Mouse (Mus musculus) retina, embryonic 14.5 days (tissue): ENCODE data around the gene Col11a2.
"Not testable (repeated sequence)": the region's sequence is repeated elsewhere in the genome, so short reads cannot be mapped to it uniquely, and the experiment has no call there.

Source experiments
- DNase-seq: peaks from one replicate; pipeline ENCODE4 v3.0.0-alpha.2; 2015; ENCODE audit warnings: low spot score

The Col11a2 gene

GRCm38 (mm10) chr17:34038878-34039561 lies at the start of gene Col11a2:
Gene Col11a2, plus strand, starts transcription at chr17:34039437.
- DNase-seq = peak; percentile 42

- DNase-seq = peak; percentile 76
These were observed 47.2 kb upstream of the Col11a2 start for GRCm38 (mm10) chr17:33991788-33992664.

- DNase-seq = no peak
These were observed 44.3 kb upstream of the Col11a2 start for GRCm38 (mm10) chr17:33994959-33995358.

GRCm38 (mm10) chr17:33995651-33996050 lies 43.6 kb upstream of the Col11a2 start:
- DNase-seq = no peak

- DNase-seq = not testable (repeated sequence)
These were observed 42.2 kb upstream of the Col11a2 start for GRCm38 (mm10) chr17:33997025-33997424.

GRCm38 (mm10) chr17:33998697-33999096 lies 40.5 kb upstream of the Col11a2 start:
- DNase-seq = not testable (repeated sequence)

GRCm38 (mm10) chr17:33999341-34000149 lies 39.7 kb upstream of the Col11a2 start:
- DNase-seq = peak; percentile 21

- peak; percentile 76 for DNase-seq
These were observed 39.1 kb upstream of the Col11a2 start, which contains the start of gene H2-K1 for GRCm38 (mm10) chr17:34000150-34000537. Gene H2-K1, minus strand, starts transcription at chr17:34000347.

GRCm38 (mm10) chr17:34000796-34001195 lies 38.4 kb upstream of the Col11a2 start:
- DNase-seq = not testable (repeated sequence)

- peak; percentile 65 for DNase-seq
These were observed 35.8 kb upstream of the Col11a2 start for GRCm38 (mm10) chr17:34003426-34003825.

GRCm38 (mm10) chr17:34006570-34006969 lies 32.7 kb upstream of the Col11a2 start:
- no peak for DNase-seq

- DNase-seq = no peak
These were observed 29.1 kb upstream of the Col11a2 start for GRCm38 (mm10) chr17:34010156-34010555.

- DNase-seq = no peak
These were observed 25.8 kb upstream of the Col11a2 start for GRCm38 (mm10) chr17:34013436-34013835.

GRCm38 (mm10) chr17:34021539-34022413 lies 17.5 kb upstream of the Col11a2 start:
- DNase-seq = no peak

GRCm38 (mm10) chr17:34022414-34022783 lies 16.8 kb upstream of the Col11a2 start:
- DNase-seq = no peak

- DNase-seq = no peak
These were observed 16.2 kb upstream of the Col11a2 start for GRCm38 (mm10) chr17:34022987-34023386.

GRCm38 (mm10) chr17:34023678-34024077 lies 15.6 kb upstream of the Col11a2 start:
- DNase-seq = no peak

- peak; percentile 87 for DNase-seq
These were observed 14.9 kb upstream of the Col11a2 start, which contains the start of gene Ring1 for GRCm38 (mm10) chr17:34024317-34024821. Gene Ring1, minus strand, starts transcription at chr17:34024680.

- peak; percentile 51 for DNase-seq
These were observed 14.1 kb upstream of the Col11a2 start for GRCm38 (mm10) chr17:34024861-34025755.

- DNase-seq = peak; percentile 64
These were observed 13.5 kb upstream of the Col11a2 start for GRCm38 (mm10) chr17:34025756-34026151.
